Mouse (Mus musculus): Measurements from ENCODE around the gene Dhx58. TPM values are rescaled to one million over a fixed set of nuclear protein-coding genes. Genes with fewer than 3 reads are reported as not detected.

The Dhx58 gene
- total RNA-seq, 1 experiment: 2.3 TPM

DNA sequence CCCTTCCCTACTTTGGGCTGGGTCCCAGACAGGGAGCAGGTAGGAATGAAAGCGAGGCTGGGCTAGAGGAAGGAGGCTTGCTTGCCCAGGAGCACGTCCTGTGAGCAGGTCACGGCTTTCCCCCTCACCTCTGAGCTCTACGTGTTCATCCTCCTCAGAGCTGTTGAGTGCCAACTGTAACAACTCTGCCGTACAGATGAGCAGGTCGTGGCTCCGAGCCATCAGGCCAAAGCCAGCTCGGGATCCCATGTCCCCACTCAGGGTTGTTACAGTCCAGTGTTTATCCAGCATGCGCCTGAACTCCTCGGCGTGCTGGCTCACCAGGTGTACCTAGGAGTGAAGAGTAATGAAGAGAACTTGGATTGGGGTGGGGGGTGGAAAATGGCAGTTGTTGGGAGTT, 705 bp downstream of the Dhx58 start:
- Histone ChIP-seq H3K9me3 (ENCODE audit: control insufficient read depth, insufficient read depth, low read depth, low read length) (no peaks in the 10 kb centered on the region), H3K9ac (ENCODE audit: insufficient read depth, low read depth, low read length, poor library complexity, severe bottlenecking) (no peak overlapping the region), H3K36me3 (ENCODE audit: control insufficient read depth, insufficient read depth, low read length, poor library complexity, severe bottlenecking) (peaks cover 37% of the 10 kb centered on the region), H3K4me3 (ENCODE audit: insufficient read depth in 1 of 2, low read depth in 1 of 2, low read length in 2 of 2, poor library complexity in 1 of 2, severe bottlenecking in 1 of 2) (no peak overlapping the region), H3K27ac (ENCODE audit: insufficient read depth, low read depth, low read length, poor library complexity, severe bottlenecking) (no peak overlapping the region), H3K4me1 (ENCODE audit: control insufficient read depth in 2 of 2, insufficient read depth in 2 of 2, low read length in 2 of 2, poor library complexity in 1 of 2) (peaks cover 2 to 14% of the 10 kb centered on the region in 2 experiments; a peak in 1 of 4 replicates)
- TF ChIP-seq HCFC1 (IDR thresholded peaks at IDR 0.05; ENCODE audit: borderline replicate concordance, insufficient read depth, low read length): no peak
- TF ChIP-seq MAFK (IDR thresholded peaks at IDR 0.05; ENCODE audit: insufficient read depth, low read depth, low read length): no peak
- TF ChIP-seq ZC3H11A (IDR thresholded peaks at IDR 0.05; ENCODE audit: borderline replicate concordance, low read depth, low read length): no peak
- TF ChIP-seq ZNF384 (IDR thresholded peaks at IDR 0.05; ENCODE audit: low read depth, low read length): no peak
- no peak for TF ChIP-seq CHD2 (IDR thresholded peaks at IDR 0.05; ENCODE audit: low read depth, low read length)
- in situ Hi-C loops (cut with MboI; ENCODE audit: low sequenced_read_pairs in 2 of 2, unreplicated experiment in 2 of 2): no loop called here
- DNase-seq (ENCODE audit: low read depth, low spot score): no peak

DNA sequence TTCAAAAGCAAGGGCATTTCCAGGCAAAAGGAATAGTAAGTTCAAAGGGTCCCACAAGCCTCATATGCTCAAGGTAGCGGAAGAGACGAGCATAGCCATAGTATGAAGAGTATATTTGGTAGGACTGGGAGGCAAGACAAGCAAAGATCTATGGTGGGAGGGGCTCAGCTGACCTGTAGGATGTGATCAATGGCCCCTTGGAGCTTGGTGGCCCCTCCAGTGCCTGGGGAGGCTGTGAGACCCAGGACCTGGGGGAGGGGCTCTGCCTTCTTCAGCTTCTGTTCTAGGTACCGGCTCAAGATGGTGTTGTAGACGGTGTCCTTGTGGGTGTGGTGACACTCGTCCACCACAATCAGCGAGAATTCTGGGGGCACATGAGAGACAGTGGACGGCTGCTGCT, 1.2 kb downstream of the Dhx58 start:
- H3K36me3 ChIP-seq (ENCODE audit: control insufficient read depth, insufficient read depth, low read length, poor library complexity, severe bottlenecking): peaks cover 32% of the 10 kb centered on the region
- TF ChIP-seq ZC3H11A (IDR thresholded peaks at IDR 0.05; ENCODE audit: borderline replicate concordance, low read depth, low read length): no peak
- TF ChIP-seq CHD2 (IDR thresholded peaks at IDR 0.05; ENCODE audit: low read depth, low read length): no peak
- no peak for TF ChIP-seq HCFC1 (IDR thresholded peaks at IDR 0.05; ENCODE audit: borderline replicate concordance, insufficient read depth, low read length)
- TF ChIP-seq ZNF384 (IDR thresholded peaks at IDR 0.05; ENCODE audit: low read depth, low read length): no peak
- no peak for TF ChIP-seq MAFK (IDR thresholded peaks at IDR 0.05; ENCODE audit: insufficient read depth, low read depth, low read length)
- peaks cover 2 to 14% of the 10 kb centered on the region in 2 experiments; a peak in 1 of 4 replicates for H3K4me1 ChIP-seq (ENCODE audit: control insufficient read depth in 2 of 2, insufficient read depth in 2 of 2, low read length in 2 of 2, poor library complexity in 1 of 2)
- in situ Hi-C loops (cut with MboI; ENCODE audit: low sequenced_read_pairs in 2 of 2, unreplicated experiment in 2 of 2): no loop called here
- no peak overlapping the region for H3K9ac ChIP-seq (ENCODE audit: insufficient read depth, low read depth, low read length, poor library complexity, severe bottlenecking)
- H3K9me3 ChIP-seq (ENCODE audit: control insufficient read depth, insufficient read depth, low read depth, low read length): no peaks in the 10 kb centered on the region
- DNase-seq (ENCODE audit: low read depth, low spot score): no peak
- no peak overlapping the region for H3K27ac ChIP-seq (ENCODE audit: insufficient read depth, low read depth, low read length, poor library complexity, severe bottlenecking)
- 0 out of 4 replicates have a peak overlapping the region, but pooled peaks of 1 of the 2 experiments have one; percentile 5 for H3K4me3 ChIP-seq (ENCODE audit: insufficient read depth in 1 of 2, low read depth in 1 of 2, low read length in 2 of 2, poor library complexity in 1 of 2, severe bottlenecking in 1 of 2)

DNA sequence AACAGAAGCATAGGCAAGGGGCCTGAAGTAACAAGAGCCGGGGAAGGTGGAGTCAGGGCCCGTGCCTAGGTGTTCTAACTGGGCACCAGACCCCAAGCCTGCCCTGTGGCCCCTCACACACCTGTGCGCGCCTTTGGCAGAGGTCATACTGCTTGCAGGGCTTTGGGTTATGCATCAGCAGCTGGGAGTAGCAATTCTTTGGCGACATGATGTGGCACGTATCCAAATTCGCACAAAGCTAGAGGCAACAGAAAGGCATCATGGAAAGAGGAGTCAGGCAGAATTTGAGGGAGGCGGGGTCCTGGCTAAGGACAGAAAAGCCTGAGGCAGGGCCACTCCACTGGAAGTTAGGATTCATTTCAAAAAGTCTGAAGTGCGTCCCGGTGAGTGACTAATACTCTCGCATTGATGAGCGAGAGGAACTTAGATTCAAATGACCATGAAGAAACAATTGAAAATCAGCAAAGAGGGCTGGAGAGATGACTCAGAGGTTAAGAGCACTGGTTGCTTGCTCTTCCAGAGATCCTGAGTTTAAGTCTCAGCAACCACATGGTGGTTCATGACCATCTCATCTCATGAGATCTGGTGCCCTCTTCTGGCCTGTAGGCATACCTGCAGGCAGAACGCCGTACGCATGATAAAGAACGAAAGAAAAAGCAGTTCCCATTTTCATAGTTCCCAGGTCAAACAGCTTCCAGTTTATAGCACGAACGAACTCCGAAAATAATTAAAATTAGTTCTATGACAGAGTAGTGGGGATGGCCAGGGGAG, 1.8 kb downstream of the Dhx58 start:
- in situ Hi-C loops (cut with MboI; ENCODE audit: low sequenced_read_pairs in 2 of 2, unreplicated experiment in 2 of 2): no loop called here
- Histone ChIP-seq H3K4me1 (ENCODE audit: control insufficient read depth in 2 of 2, insufficient read depth in 2 of 2, low read length in 2 of 2, poor library complexity in 1 of 2) (peaks cover 2 to 14% of the 10 kb centered on the region in 2 experiments; a peak in 1 of 4 replicates), H3K4me3 (ENCODE audit: insufficient read depth in 1 of 2, low read depth in 1 of 2, low read length in 2 of 2, poor library complexity in 1 of 2, severe bottlenecking in 1 of 2) (0 out of 4 replicates have a peak overlapping the region, but pooled peaks of 1 of the 2 experiments have one; percentile 5), H3K36me3 (ENCODE audit: control insufficient read depth, insufficient read depth, low read length, poor library complexity, severe bottlenecking) (peaks cover 28% of the 10 kb centered on the region), H3K9ac (ENCODE audit: insufficient read depth, low read depth, low read length, poor library complexity, severe bottlenecking) (no peak overlapping the region), H3K27ac (ENCODE audit: insufficient read depth, low read depth, low read length, poor library complexity, severe bottlenecking) (no peak overlapping the region), H3K9me3 (ENCODE audit: control insufficient read depth, insufficient read depth, low read depth, low read length) (no peaks in the 10 kb centered on the region)
- peak; percentile 78 for DNase-seq (ENCODE audit: low read depth, low spot score)
- TF ChIP-seq ZC3H11A (IDR thresholded peaks at IDR 0.05; ENCODE audit: borderline replicate concordance, low read depth, low read length) (peak; percentile 72), MAFK (IDR thresholded peaks at IDR 0.05; ENCODE audit: insufficient read depth, low read depth, low read length) (no peak)

DNA sequence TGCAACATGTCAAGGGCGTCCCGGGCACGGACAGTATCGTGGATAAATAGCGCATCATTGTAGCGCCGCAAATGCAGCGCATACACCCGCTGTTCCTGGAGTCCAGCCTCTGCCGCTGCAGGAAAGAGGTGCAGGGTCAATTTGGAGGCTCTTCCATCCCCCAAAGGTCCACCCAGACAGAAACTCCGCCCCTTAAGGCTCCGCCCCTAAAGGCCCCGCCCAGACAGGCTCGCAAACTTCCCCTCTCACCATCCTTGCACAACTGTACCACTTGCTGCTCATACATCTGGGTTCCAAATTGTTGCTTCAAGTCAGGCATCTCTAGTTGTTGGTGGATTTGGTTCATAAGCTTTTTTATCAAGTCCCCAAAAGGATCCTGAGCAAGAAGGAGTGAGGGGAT, 2.8 kb downstream of the Dhx58 start:
- Histone ChIP-seq H3K27ac (ENCODE audit: insufficient read depth, low read depth, low read length, poor library complexity, severe bottlenecking) (no peak overlapping the region), H3K4me1 (ENCODE audit: control insufficient read depth in 2 of 2, insufficient read depth in 2 of 2, low read length in 2 of 2, poor library complexity in 1 of 2) (peaks cover 2 to 16% of the 10 kb centered on the region in 2 experiments; a peak in 1 of 4 replicates), H3K4me3 (ENCODE audit: insufficient read depth in 1 of 2, low read depth in 1 of 2, low read length in 2 of 2, poor library complexity in 1 of 2, severe bottlenecking in 1 of 2) (peak overlapping the region; percentile 20 to 39; a peak in 2 of 4 replicates), H3K9ac (ENCODE audit: insufficient read depth, low read depth, low read length, poor library complexity, severe bottlenecking) (no peak overlapping the region), H3K36me3 (ENCODE audit: control insufficient read depth, insufficient read depth, low read length, poor library complexity, severe bottlenecking) (peaks cover 20% of the 10 kb centered on the region), H3K9me3 (ENCODE audit: control insufficient read depth, insufficient read depth, low read depth, low read length) (no peaks in the 10 kb centered on the region)
- in situ Hi-C loops (cut with MboI; ENCODE audit: low sequenced_read_pairs in 2 of 2, unreplicated experiment in 2 of 2): no loop called here
- TF ChIP-seq HCFC1 (IDR thresholded peaks at IDR 0.05; ENCODE audit: borderline replicate concordance, insufficient read depth, low read length) (no peak), CHD2 (IDR thresholded peaks at IDR 0.05; ENCODE audit: low read depth, low read length) (no peak), MAFK (IDR thresholded peaks at IDR 0.05; ENCODE audit: insufficient read depth, low read depth, low read length) (no peak), ZNF384 (IDR thresholded peaks at IDR 0.05; ENCODE audit: low read depth, low read length) (no peak), ZC3H11A (IDR thresholded peaks at IDR 0.05; ENCODE audit: borderline replicate concordance, low read depth, low read length) (no peak)
- DNase-seq (ENCODE audit: low read depth, low spot score): no peak
